Mouse (Mus musculus) forebrain, embryonic 10.5 days (tissue): Measurements from ENCODE around the gene 1700018G05Rik. TPM values are rescaled to one million over a fixed set of nuclear protein-coding genes. Genes with fewer than 3 reads are reported as not detected.
"Not testable (repeated sequence)": the region's sequence is repeated elsewhere in the genome, so short reads cannot be mapped to it uniquely, and the experiment has no call there.

Experiments
- DNase-seq: peaks from one replicate; pipeline ENCODE4 v3.0.0-alpha.2; 2017; ENCODE audit warnings: low spot score; ENCODE audit errors: extremely low spot score
- H3K27ac ChIP-seq: fragments of 300-500 bp; sonication (generic); 2 replicates; pipeline ENCODE4 v1.5.1; 2016; ENCODE audit warnings: mild to moderate bottlenecking
- H3K27me3 ChIP-seq: fragments of 300-500 bp; sonication (generic); 2 replicates; pipeline ENCODE4 v1.6.1; 2016; ENCODE audit warnings: mild to moderate bottlenecking; ENCODE audit not compliant: poor library complexity, severe bottlenecking
- H3K36me3 ChIP-seq: fragments of 300-500 bp; sonication (generic); replicated peaks from 2 replicates; pipeline ENCODE4 v1.6.1; 2016; ENCODE audit warnings: mild to moderate bottlenecking, moderate library complexity
- H3K4me1 ChIP-seq: fragments of 300-500 bp; sonication (generic); 2 replicates; pipeline ENCODE4 v1.6.1; 2016
- H3K4me3 ChIP-seq: fragments of 300-500 bp; sonication (generic); 2 replicates; pipeline ENCODE4 v1.5.1; 2016; ENCODE audit warnings: mild to moderate bottlenecking, moderate library complexity
- H3K9me3 ChIP-seq: fragments of 300-500 bp; sonication (generic); 2 replicates; pipeline ENCODE4 v1.6.1; 2016; ENCODE audit warnings: mild to moderate bottlenecking, moderate library complexity
- WGBS: fragments of 180-500 bp; shearing (Covaris S2); methylation state at CpG from one replicate; pipeline ENCODE4 v1.1.7; 2016; 5-methylcytosine and 5-hydroxymethylcytosine counted together
- polyA plus RNA-seq: library from polyadenylated mRNA; unstranded; fragments of >200 nt; fragmentation: Nextera tagmentation; extraction: Ambion mirVana; gene quantifications from 2 replicates; pipeline ENCODE4 v1.2.1, GENCODE M21; 2016

1700018G05Rik gene
- not detected in 2 replicates for polyA plus RNA-seq

GRCm38 (mm10) chrX:102928072-102928471 lies at the start of gene 1700018G05Rik:
Gene 1700018G05Rik (plus strand): TSS chrX:102928372.
- not testable (repeated sequence) for H3K9me3 ChIP-seq, H3K36me3 ChIP-seq, H3K4me1 ChIP-seq, H3K27ac ChIP-seq, H3K4me3 ChIP-seq, DNase-seq
- H3K27me3 ChIP-seq: peaks cover 37% of the 10 kb centered on the region
- WGBS: 95% methylated on average over 6 of the region's 6 CpGs

- DNase-seq, H3K9me3 ChIP-seq, H3K27ac ChIP-seq, H3K36me3 ChIP-seq, H3K4me3 ChIP-seq, H3K4me1 ChIP-seq: not testable (repeated sequence)
- H3K27me3 ChIP-seq: peaks cover 85% of the 10 kb centered on the region
- WGBS: 90% methylated on average over 8 of the region's 9 CpGs
These were observed 19.6 kb upstream of the 1700018G05Rik start, which contains the start of the genes Dmrtc1a and 1700011M02Rik for GRCm38 (mm10) chrX:102908587-102908986. Gene Dmrtc1a (minus strand): TSS chrX:102908687. Gene 1700011M02Rik (plus strand): TSS chrX:102908905.

DNA sequence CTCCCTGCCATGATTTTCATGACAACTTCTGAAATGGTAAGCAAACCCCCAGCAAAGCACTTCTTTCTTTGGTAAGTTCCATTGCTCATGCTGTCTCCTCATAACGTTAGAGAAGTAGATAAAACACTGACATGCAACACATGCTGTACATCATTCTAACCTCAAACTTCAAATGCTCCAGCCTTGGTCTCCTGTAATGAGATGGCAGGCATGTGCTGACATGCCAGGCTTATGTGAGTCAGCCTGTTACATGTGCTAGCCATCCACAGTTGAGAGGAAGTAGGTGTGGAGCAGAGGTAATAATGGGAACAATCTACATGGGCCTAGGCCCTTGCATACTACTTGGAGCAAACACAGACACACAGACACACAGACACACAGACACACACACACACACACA lies 13.3 kb upstream of the 1700018G05Rik start:
- H3K27me3 ChIP-seq: peaks cover 61% of the 10 kb centered on the region
- not testable (repeated sequence) for H3K4me1 ChIP-seq, H3K9me3 ChIP-seq, H3K27ac ChIP-seq, H3K36me3 ChIP-seq, H3K4me3 ChIP-seq, DNase-seq
- WGBS: 79% methylated on average over 1 of the region's 1 CpGs

- WGBS: 33% methylated on average over 4 of the region's 4 CpGs
- not testable (repeated sequence) for H3K9me3 ChIP-seq, H3K27ac ChIP-seq, H3K4me1 ChIP-seq, H3K4me3 ChIP-seq, H3K36me3 ChIP-seq
- H3K27me3 ChIP-seq: peaks cover 43% of the 10 kb centered on the region
- peak; percentile 14 for DNase-seq
These were observed 1.5 kb upstream of the 1700018G05Rik start for GRCm38 (mm10) chrX:102926707-102927106.

- peak overlapping the region; percentile 67 for H3K4me3 ChIP-seq
- no peaks in the 10 kb centered on the region for H3K9me3 ChIP-seq
- H3K4me1 ChIP-seq: peaks cover 6% of the 10 kb centered on the region; the same call in 1 of the 2 replicates
- H3K36me3 ChIP-seq: no peaks in the 10 kb centered on the region
- peak overlapping the region; percentile 86; the same call in 1 of the 2 replicates for H3K27ac ChIP-seq
- peaks cover 77% of the 10 kb centered on the region for H3K27me3 ChIP-seq
- no peak for DNase-seq
- WGBS: 58% methylated on average over 12 of the region's 12 CpGs
These were observed 4.9 kb downstream of the 1700018G05Rik start for GRCm38 (mm10) chrX:102932992-102933570.

DNA sequence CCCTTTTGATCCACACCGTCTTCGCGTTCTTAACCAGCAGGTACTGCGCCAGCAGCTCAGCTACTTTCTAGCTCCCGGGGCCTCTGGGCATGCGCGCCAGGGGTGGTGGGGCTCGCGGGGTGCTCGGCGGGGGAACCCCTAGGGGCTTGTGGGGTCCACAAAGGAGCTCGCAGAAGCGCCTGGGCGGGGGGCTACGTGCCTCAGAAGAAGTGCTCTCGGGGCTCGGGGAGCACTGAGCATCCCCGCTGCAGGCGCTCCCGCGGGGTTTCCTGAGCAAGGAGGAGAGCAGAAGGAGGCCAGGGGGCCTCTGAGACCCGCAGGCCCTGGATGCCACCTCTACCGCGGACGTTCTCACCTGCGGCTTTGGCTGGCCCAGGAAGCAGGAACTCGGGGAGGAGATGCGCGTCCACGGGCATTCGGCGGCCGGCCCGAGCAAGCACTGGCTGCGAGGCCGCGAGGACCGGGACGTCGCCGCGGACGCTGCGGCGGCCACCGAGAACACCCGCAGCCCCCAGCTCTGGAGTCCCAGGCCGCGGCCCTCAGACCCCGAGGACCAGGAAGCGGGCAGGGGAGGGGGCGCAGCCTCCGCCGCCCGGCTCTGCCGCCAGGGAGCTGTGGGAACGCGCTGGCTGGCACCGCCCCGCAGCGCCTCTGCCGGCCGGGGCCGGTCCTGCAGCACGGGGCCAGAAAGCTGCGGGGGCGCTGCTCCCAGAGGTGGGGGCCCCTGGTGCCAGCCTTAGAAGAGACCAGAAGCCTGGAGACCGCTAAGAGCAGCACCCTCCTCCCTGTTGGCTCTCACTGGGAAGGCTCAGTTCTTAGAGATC lies 5.6 kb downstream of the 1700018G05Rik start:
- Histone ChIP-seq H3K4me1 (peaks cover 6% of the 10 kb centered on the region; the same call in 1 of the 2 replicates), H3K9me3 (no peaks in the 10 kb centered on the region), H3K4me3 (peak overlapping the region; percentile 67), H3K27me3 (peaks cover 76% of the 10 kb centered on the region), H3K27ac (peak overlapping the region; percentile 86), H3K36me3 (no peaks in the 10 kb centered on the region)
- peak; percentile 39 for DNase-seq
- WGBS: 32% methylated on average over 60 of the region's 68 CpGs

DNA sequence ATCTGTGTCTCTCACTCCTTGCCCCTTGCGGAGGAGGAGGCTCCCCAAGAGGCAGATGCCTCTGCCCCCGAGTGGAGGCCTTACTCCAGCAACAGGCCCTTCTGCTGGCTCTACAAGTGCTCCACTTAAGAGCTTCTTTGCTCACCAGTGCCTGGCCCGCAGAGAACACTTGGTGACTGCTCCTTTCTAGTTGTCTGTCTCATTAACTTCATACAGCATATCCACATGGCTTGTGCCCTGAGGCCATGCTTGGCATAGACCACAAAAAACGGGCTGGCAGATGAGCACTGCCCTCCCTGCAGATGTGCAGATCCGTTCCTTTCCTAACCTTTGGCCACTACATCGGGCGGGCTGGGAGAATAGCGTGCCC lies 6.2 kb downstream of the 1700018G05Rik start:
- peaks cover 74% of the 10 kb centered on the region for H3K27me3 ChIP-seq
- H3K36me3 ChIP-seq: no peaks in the 10 kb centered on the region
- H3K4me1 ChIP-seq: peaks cover 6% of the 10 kb centered on the region; the same call in 1 of the 2 replicates
- 62% methylated on average over 8 of the region's 8 CpGs for WGBS
- H3K27ac ChIP-seq: peak overlapping the region; percentile 86; the same call in 1 of the 2 replicates
- H3K4me3 ChIP-seq: peak overlapping the region; percentile 67
- DNase-seq: peak; percentile 16
- H3K9me3 ChIP-seq: no peaks in the 10 kb centered on the region

GRCm38 (mm10) chrX:102936743-102937142 lies 8.6 kb downstream of the 1700018G05Rik start:
- H3K27me3 ChIP-seq: peaks cover 75% of the 10 kb centered on the region
- no peak for DNase-seq
- H3K4me1 ChIP-seq: peaks cover 6% of the 10 kb centered on the region; the same call in 1 of the 2 replicates
- no peak overlapping the region for H3K27ac ChIP-seq
- 83% methylated on average over 5 of the region's 5 CpGs for WGBS
- H3K4me3 ChIP-seq: no peak overlapping the region
- H3K36me3 ChIP-seq: no peaks in the 10 kb centered on the region
- no peaks in the 10 kb centered on the region for H3K9me3 ChIP-seq

DNA sequence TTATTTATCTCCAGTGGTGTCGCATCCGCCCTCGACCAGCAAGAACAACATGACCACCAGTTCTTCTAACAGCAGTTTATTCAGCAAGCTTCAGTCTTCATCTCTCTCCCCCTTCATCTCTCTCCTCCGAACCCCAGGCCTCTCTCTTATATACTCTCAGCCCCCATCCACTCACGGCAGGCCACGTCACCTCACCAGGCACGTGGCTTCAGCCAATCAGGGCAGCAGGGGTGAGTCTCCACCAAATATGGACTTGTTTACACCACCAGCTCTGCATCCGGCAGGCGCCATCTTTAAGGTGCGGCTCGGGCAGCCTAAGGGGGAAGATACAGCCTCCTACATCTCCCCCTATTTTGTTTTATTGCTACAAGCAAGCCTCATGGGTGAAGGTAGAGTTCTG lies 22.0 kb downstream of the 1700018G05Rik start:
- peaks cover 65% of the 10 kb centered on the region for H3K27me3 ChIP-seq
- H3K27ac ChIP-seq, H3K4me3 ChIP-seq, H3K4me1 ChIP-seq, H3K36me3 ChIP-seq, DNase-seq, H3K9me3 ChIP-seq: not testable (repeated sequence)
- 92% methylated on average over 11 of the region's 11 CpGs for WGBS

DNA sequence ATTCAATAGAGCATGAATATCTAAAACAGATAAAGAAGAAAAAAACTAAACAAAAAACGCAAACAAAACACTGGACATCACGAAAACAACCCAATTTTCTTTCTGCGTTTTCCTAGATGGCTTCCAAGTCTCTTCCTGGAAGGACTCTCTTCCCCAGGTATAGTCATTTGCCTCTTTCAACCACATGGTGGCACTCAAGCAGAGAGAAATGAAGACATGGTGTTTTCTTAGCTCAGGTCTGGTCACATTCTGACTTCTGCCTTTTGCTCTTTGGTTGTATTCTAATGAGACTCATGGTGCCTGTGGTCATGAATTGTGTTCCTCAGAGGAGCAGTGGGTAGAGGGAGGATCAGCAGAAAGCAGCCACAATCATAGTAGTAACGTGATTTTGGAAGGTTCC lies 30.7 kb downstream of the 1700018G05Rik start:
- no peak overlapping the region for H3K27ac ChIP-seq
- no peak overlapping the region for H3K4me3 ChIP-seq
- no peaks in the 10 kb centered on the region for H3K9me3 ChIP-seq
- H3K36me3 ChIP-seq: no peaks in the 10 kb centered on the region
- H3K27me3 ChIP-seq: peaks cover 49% of the 10 kb centered on the region
- no peak for DNase-seq
- WGBS: 46% methylated on average over 4 of the region's 4 CpGs
- no peaks in the 10 kb centered on the region for H3K4me1 ChIP-seq

- no peak overlapping the region for H3K27ac ChIP-seq
- no peaks in the 10 kb centered on the region for H3K4me1 ChIP-seq
- H3K9me3 ChIP-seq: no peaks in the 10 kb centered on the region
- H3K27me3 ChIP-seq: peaks cover 35% of the 10 kb centered on the region
- H3K4me3 ChIP-seq: no peak overlapping the region
- H3K36me3 ChIP-seq: no peaks in the 10 kb centered on the region
- DNase-seq: no peak
- 70% methylated on average over 2 of the region's 2 CpGs for WGBS
These were observed 32.4 kb downstream of the 1700018G05Rik start for GRCm38 (mm10) chrX:102960581-102960980.
